ENCODE assay signal across 1 mouse cellular context in the genomic region with DNA sequence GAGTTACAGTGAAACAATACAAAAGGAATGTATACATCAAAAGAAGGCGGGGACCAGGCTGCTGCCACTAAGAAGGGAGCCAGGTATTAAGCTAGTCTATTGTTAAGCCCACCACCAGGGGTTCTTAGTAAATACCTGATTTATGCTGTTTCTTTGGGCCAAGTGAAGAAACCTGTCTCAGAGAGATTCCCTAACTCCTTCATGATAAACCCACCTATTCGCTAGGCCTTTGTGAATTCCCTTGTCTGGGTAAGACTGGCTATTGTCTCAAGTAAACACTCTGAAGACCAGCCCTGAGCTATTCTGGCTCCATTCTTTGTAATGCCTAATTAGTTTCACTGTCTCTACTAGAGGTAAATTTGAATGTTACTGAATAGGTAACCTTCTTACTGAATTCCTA. TPM values are rescaled to one million over a fixed set of nuclear protein-coding genes. Genes with fewer than 3 reads are reported as not detected.
"Had no signal": no experiment of that assay in that cellular context is flagged by ENCODE, and none has a peak within 500 bp of the region (broad histone marks: within the 10 kb centered on the region; RNA-seq: fewer than 3 reads in every experiment).

No protein-coding gene starts in this region.

RNA-seq across cellular contexts. Expression of gene Cyp4a29, which starts 9.0 kb away (rescaled TPM):
- total RNA-seq: neutrophil, adult 5-6 weeks had no signal
